Mouse (Mus musculus): ENCODE results near the gene Smbd1. TPM values are rescaled to one million over a fixed set of nuclear protein-coding genes. Genes with fewer than 3 reads are reported as not detected.

The Smbd1 gene
- polyA plus RNA-seq (2015; fragmentation: Illumina TruSeq; extraction: RNeasy Lipid Tissue Mini Kit (QIAGEN cat#74804); ENCODE audit: insufficient read depth, low read depth, low replicate concordance), result not detected

GRCm38 (mm10) chr16:32810321-32810720 is at the start of gene Smbd1:
Gene Smbd1 (minus strand): TSS chr16:32810477.

DNA sequence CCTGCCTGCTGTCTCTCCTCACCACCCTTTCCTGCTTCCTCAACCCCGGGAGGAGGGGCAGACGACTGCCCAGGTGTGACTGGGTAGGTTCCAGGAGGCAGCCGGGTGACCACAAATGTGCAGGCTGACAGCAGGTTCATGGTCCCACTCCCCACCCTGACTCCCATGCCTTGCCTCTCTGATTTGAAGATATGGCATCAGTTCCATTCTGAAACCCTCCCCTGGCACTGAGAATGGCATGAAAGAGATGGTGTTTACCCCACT is 12.9 kb downstream of the Smbd1 start, which contains the start of gene Muc20:
Gene Muc20 (minus strand): TSS at position 10 of the 264 bp plus-strand sequence.

Other genes starting within 250 kb of the Smbd1 start
- 8.4 TPM for gene Tfrc, start 201.6 kb downstream of the Smbd1 start, polyA plus RNA-seq (2015; fragmentation: Illumina TruSeq; extraction: RNeasy Lipid Tissue Mini Kit (QIAGEN cat#74804); ENCODE audit: insufficient read depth, low read depth, low replicate concordance)
- 15.7 TPM for gene Tnk2, start 166.6 kb downstream of the Smbd1 start, polyA plus RNA-seq (2015; fragmentation: Illumina TruSeq; extraction: RNeasy Lipid Tissue Mini Kit (QIAGEN cat#74804); ENCODE audit: insufficient read depth, low read depth, low replicate concordance)
- gene Muc4, start 74.6 kb downstream of the Smbd1 start, polyA plus RNA-seq (2015; fragmentation: Illumina TruSeq; extraction: RNeasy Lipid Tissue Mini Kit (QIAGEN cat#74804); ENCODE audit: insufficient read depth, low read depth, low replicate concordance), result 3.4 TPM
- gene Muc20, start 13.0 kb downstream of the Smbd1 start, polyA plus RNA-seq (2015; fragmentation: Illumina TruSeq; extraction: RNeasy Lipid Tissue Mini Kit (QIAGEN cat#74804); ENCODE audit: insufficient read depth, low read depth, low replicate concordance), result not detected
- gene Fyttd1, start 67.0 kb upstream of the Smbd1 start, polyA plus RNA-seq (2015; fragmentation: Illumina TruSeq; extraction: RNeasy Lipid Tissue Mini Kit (QIAGEN cat#74804); ENCODE audit: insufficient read depth, low read depth, low replicate concordance), result 5.7 TPM
- gene Rubcn, start 67.3 kb upstream of the Smbd1 start, polyA plus RNA-seq (2015; fragmentation: Illumina TruSeq; extraction: RNeasy Lipid Tissue Mini Kit (QIAGEN cat#74804); ENCODE audit: insufficient read depth, low read depth, low replicate concordance), result 7.8 TPM
- 6.1 TPM for gene Lrch3, start 103.6 kb upstream of the Smbd1 start, polyA plus RNA-seq (2015; fragmentation: Illumina TruSeq; extraction: RNeasy Lipid Tissue Mini Kit (QIAGEN cat#74804); ENCODE audit: insufficient read depth, low read depth, low replicate concordance)
- 0.85 TPM for gene Iqcg, start 245.7 kb upstream of the Smbd1 start, polyA plus RNA-seq (2015; fragmentation: Illumina TruSeq; extraction: RNeasy Lipid Tissue Mini Kit (QIAGEN cat#74804); ENCODE audit: insufficient read depth, low read depth, low replicate concordance)
- gene Rpl35a, start 246.0 kb upstream of the Smbd1 start, polyA plus RNA-seq (2015; fragmentation: Illumina TruSeq; extraction: RNeasy Lipid Tissue Mini Kit (QIAGEN cat#74804); ENCODE audit: insufficient read depth, low read depth, low replicate concordance), result 625 TPM